In the genomic region with DNA sequence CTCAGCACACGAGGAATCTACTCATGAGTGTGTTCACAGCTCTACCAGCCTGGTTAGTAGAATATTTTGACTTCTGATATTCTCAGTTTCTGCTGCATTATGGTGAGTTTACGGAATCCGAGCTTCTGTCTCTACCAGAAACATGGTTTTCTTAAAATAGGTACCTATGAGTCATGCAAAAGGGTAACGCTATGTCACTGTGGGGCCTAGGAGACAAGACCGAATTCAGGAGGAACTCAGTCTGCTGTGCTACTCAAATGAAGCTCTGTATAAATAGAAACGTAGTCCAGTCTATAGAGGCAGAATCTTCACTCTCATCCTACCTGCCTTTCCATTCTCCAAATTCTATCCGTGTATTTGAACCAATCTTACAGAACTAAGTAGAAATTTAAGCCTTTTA, we compare ENCODE assay signal across 33 mouse cellular contexts.
"Had no signal": no experiment of that assay in that cellular context is flagged by ENCODE, and none has a peak within 500 bp of the region (broad histone marks: within the 10 kb centered on the region; RNA-seq: fewer than 3 reads in every experiment).

No protein-coding gene starts in this region.

- H3K27ac ChIP-seq: heart, embryonic 13.5 days; heart, embryonic 15.5 days; hindbrain, embryonic 12.5 days; hindbrain, embryonic 13.5 days; hindbrain, embryonic 14.5 days; hindbrain, embryonic 15.5 days; hindbrain, postnatal 0 days; intestine, embryonic 15.5 days; kidney, embryonic 15.5 days; kidney, postnatal 0 days; layer of hippocampus, adult 2 months; left cerebral cortex, adult 2 months had no signal

- H3K4me3 ChIP-seq: heart, embryonic 13.5 days; heart, embryonic 15.5 days; hindbrain, embryonic 10.5 days; hindbrain, embryonic 12.5 days; hindbrain, embryonic 13.5 days; hindbrain, embryonic 15.5 days; intestine, embryonic 15.5 days; kidney, embryonic 15.5 days; layer of hippocampus, adult 2 months; left cerebral cortex, adult 2 months had no signal

- DNase-seq: heart, postnatal 10 days; heart, postnatal 14 days; heart, postnatal 36 days; heart, postnatal 4 days; kidney, adult 11 months; kidney, adult 18-20 months; kidney, adult 2 months; kidney, adult 8-10 months; kidney, adult 9 months; kidney, postnatal 10 days; kidney, postnatal 14 days; kidney, postnatal 25 days; kidney, postnatal 36 days; kidney, postnatal 4 days; layer of hippocampus, adult 9-11 months; layer of hippocampus, postnatal 36 days had no signal

- H3K36me3 ChIP-seq: heart, embryonic 13.5 days; heart, embryonic 15.5 days; hindbrain, embryonic 10.5 days; hindbrain, embryonic 12.5 days; hindbrain, embryonic 13.5 days; hindbrain, embryonic 15.5 days; intestine, embryonic 15.5 days; kidney, embryonic 15.5 days had no signal

- H3K4me2 ChIP-seq: heart, embryonic 13.5 days; heart, embryonic 15.5 days; hindbrain, embryonic 12.5 days; hindbrain, embryonic 13.5 days; hindbrain, embryonic 14.5 days; hindbrain, embryonic 15.5 days; intestine, embryonic 15.5 days; kidney, embryonic 15.5 days had no signal

- H3K9ac ChIP-seq: heart, embryonic 13.5 days; heart, embryonic 15.5 days; hindbrain, embryonic 12.5 days; hindbrain, embryonic 13.5 days; hindbrain, embryonic 14.5 days; hindbrain, embryonic 15.5 days; intestine, embryonic 15.5 days; kidney, embryonic 15.5 days had no signal

- H3K9me3 ChIP-seq: heart, embryonic 13.5 days; heart, embryonic 15.5 days; hindbrain, embryonic 10.5 days; hindbrain, embryonic 12.5 days; hindbrain, embryonic 13.5 days; hindbrain, embryonic 15.5 days; intestine, embryonic 15.5 days; kidney, embryonic 15.5 days had no signal

- H3K4me1 ChIP-seq: heart, embryonic 13.5 days; heart, embryonic 15.5 days; hindbrain, embryonic 12.5 days; hindbrain, embryonic 13.5 days; hindbrain, embryonic 15.5 days; intestine, embryonic 15.5 days; kidney, embryonic 15.5 days had no signal

- ATAC-seq: hindbrain, embryonic 16.5 days; hindbrain, postnatal 0 days; inflammation-experienced regulatory T-cells, adult 6 months; intestine, embryonic 15.5 days; intestine, embryonic 16.5 days; intestine, postnatal 0 days had no signal

- H3K27me3 ChIP-seq: heart, embryonic 13.5 days; heart, embryonic 15.5 days; hindbrain, embryonic 12.5 days; hindbrain, embryonic 13.5 days; hindbrain, embryonic 15.5 days; intestine, embryonic 15.5 days; kidney, embryonic 15.5 days had no signal
